Mouse (Mus musculus) lung, adult 2 months (tissue): ENCODE data around the gene Fzr1.

Experiments used
- CTCF ChIP-seq: fragments of 200-500 bp; IDR thresholded peaks from 2 replicates; pipeline ENCODE4 v1.5.1; 2011; ENCODE audit warnings: mild to moderate bottlenecking, low read length, control low read depth; ENCODE audit not compliant: insufficient read depth
- POLR2A ChIP-seq: fragments of 200-500 bp; IDR thresholded peaks from 2 replicates; pipeline ENCODE4 v1.6.1; 2011; ENCODE audit warnings: low read depth, mild to moderate bottlenecking, control low read depth, low read length, borderline replicate concordance; ENCODE audit errors: extremely low read depth

GRCm38 (mm10) chr10:81390678-81390965 lies 12.3 kb upstream of the Fzr1 start:
- TF ChIP-seq CTCF (no peak), POLR2A (no peak)
